Mouse (Mus musculus): ENCODE results near the gene Ccl9. TPM values are rescaled to one million over a fixed set of nuclear protein-coding genes. Genes with fewer than 3 reads are reported as not detected.
"Not testable (repeated sequence)": the region's sequence is repeated elsewhere in the genome, so short reads cannot be mapped to it uniquely, and the experiment has no call there.

Gene Ccl9
- polyA plus RNA-seq, 1 experiment from 2014 or later, result 1.2 TPM

- H3K4me1 ChIP-seq (ENCODE audit: control insufficient read depth, insufficient read depth, low read length), result no peaks in the 10 kb centered on the region
- no peak overlapping the region for H3K27ac ChIP-seq (ENCODE audit: low read depth, low read length)
- H3K27me3 ChIP-seq (replicated peaks; ENCODE audit: control insufficient read depth, insufficient read depth, low read length), result no peaks in the 10 kb centered on the region
- no peaks in the 10 kb centered on the region for H3K36me3 ChIP-seq (ENCODE audit: control insufficient read depth, insufficient read depth, low read length)
- no peak overlapping the region for H3K4me3 ChIP-seq (ENCODE audit: low read depth, low read length)
- DNase-seq (ENCODE audit: low spot score) (no peak), ATAC-seq (no peak; the same call in 1 of the 2 replicates)
- no peaks in the 10 kb centered on the region for H3K9me3 ChIP-seq (replicated peaks; ENCODE audit: control insufficient read depth, low read length)
- WGBS, result 26% methylated on average over 10 of the region's 10 CpGs
- no peak overlapping the region for H3K9ac ChIP-seq (ENCODE audit: low read length)
- no peak overlapping the region for H3K4me2 ChIP-seq (ENCODE audit: low read length)
Measured at GRCm38 (mm10) chr11:83557074-83557473, 21.4 kb downstream of the Ccl9 start.

- 26% methylated on average over 8 of the region's 8 CpGs for WGBS
- Histone ChIP-seq H3K27me3 (replicated peaks; ENCODE audit: control insufficient read depth, insufficient read depth, low read length) (no peaks in the 10 kb centered on the region), H3K36me3 (ENCODE audit: control insufficient read depth, insufficient read depth, low read length) (no peaks in the 10 kb centered on the region), H3K9ac (ENCODE audit: low read length) (no peak overlapping the region), H3K4me1 (ENCODE audit: control insufficient read depth, insufficient read depth, low read length) (no peaks in the 10 kb centered on the region), H3K9me3 (replicated peaks; ENCODE audit: control insufficient read depth, low read length) (no peaks in the 10 kb centered on the region), H3K4me3 (ENCODE audit: low read depth, low read length) (no peak overlapping the region), H3K4me2 (ENCODE audit: low read length) (no peak overlapping the region), H3K27ac (ENCODE audit: low read depth, low read length) (no peak overlapping the region)
- peak; percentile 63 for ATAC-seq
- DNase-seq (ENCODE audit: low spot score), result peak; percentile 93
Measured at GRCm38 (mm10) chr11:83556085-83556781, 22.2 kb downstream of the Ccl9 start.

- H3K4me2 ChIP-seq (ENCODE audit: low read length), result no peak overlapping the region
- H3K27ac ChIP-seq (ENCODE audit: low read depth, low read length), result no peak overlapping the region
- 90% methylated on average over 5 of the region's 5 CpGs for whole genome bisulfite sequencing
- H3K9me3 ChIP-seq (replicated peaks; ENCODE audit: control insufficient read depth, low read length), result no peaks in the 10 kb centered on the region
- H3K36me3 ChIP-seq (ENCODE audit: control insufficient read depth, insufficient read depth, low read length), result no peaks in the 10 kb centered on the region
- no peak overlapping the region for H3K4me3 ChIP-seq (ENCODE audit: low read depth, low read length)
- ATAC-seq (no peak), DNase-seq (ENCODE audit: low spot score) (no peak)
- no peaks in the 10 kb centered on the region for H3K4me1 ChIP-seq (ENCODE audit: control insufficient read depth, insufficient read depth, low read length)
- no peaks in the 10 kb centered on the region for H3K27me3 ChIP-seq (replicated peaks; ENCODE audit: control insufficient read depth, insufficient read depth, low read length)
- no peak overlapping the region for H3K9ac ChIP-seq (ENCODE audit: low read length)
Measured at GRCm38 (mm10) chr11:83551668-83552067, 26.8 kb downstream of the Ccl9 start.

- H3K4me3 ChIP-seq (ENCODE audit: low read depth, low read length); DNase-seq (ENCODE audit: low spot score); H3K27me3 ChIP-seq (replicated peaks; ENCODE audit: control insufficient read depth, insufficient read depth, low read length); H3K9ac ChIP-seq (ENCODE audit: low read length); H3K4me2 ChIP-seq (ENCODE audit: low read length); H3K36me3 ChIP-seq (ENCODE audit: control insufficient read depth, insufficient read depth, low read length); H3K9me3 ChIP-seq (replicated peaks; ENCODE audit: control insufficient read depth, low read length); H3K27ac ChIP-seq (ENCODE audit: low read depth, low read length); ATAC-seq; H3K4me1 ChIP-seq (ENCODE audit: control insufficient read depth, insufficient read depth, low read length): not testable (repeated sequence)
- 92% methylated on average over 7 of the region's 7 CpGs for WGBS
Measured at GRCm38 (mm10) chr11:83551037-83551436, 27.4 kb downstream of the Ccl9 start.

- no peak overlapping the region for H3K9ac ChIP-seq (ENCODE audit: low read length)
- no peaks in the 10 kb centered on the region for H3K27me3 ChIP-seq (replicated peaks; ENCODE audit: control insufficient read depth, insufficient read depth, low read length)
- H3K4me2 ChIP-seq (ENCODE audit: low read length), result no peak overlapping the region
- no peak overlapping the region for H3K4me3 ChIP-seq (ENCODE audit: low read depth, low read length)
- no peak for ATAC-seq
- WGBS, result 92% methylated on average over 5 of the region's 5 CpGs
- DNase-seq (ENCODE audit: low spot score), result no peak
- H3K36me3 ChIP-seq (ENCODE audit: control insufficient read depth, insufficient read depth, low read length), result no peaks in the 10 kb centered on the region
- no peaks in the 10 kb centered on the region for H3K9me3 ChIP-seq (replicated peaks; ENCODE audit: control insufficient read depth, low read length)
- H3K27ac ChIP-seq (ENCODE audit: low read depth, low read length), result no peak overlapping the region
- H3K4me1 ChIP-seq (ENCODE audit: control insufficient read depth, insufficient read depth, low read length), result no peaks in the 10 kb centered on the region
Measured at GRCm38 (mm10) chr11:83550186-83550632, 28.2 kb downstream of the Ccl9 start.

GRCm38 (mm10) chr11:83544214-83544613 lies 34.2 kb downstream of the Ccl9 start:
- Histone ChIP-seq H3K9me3 (replicated peaks; ENCODE audit: control insufficient read depth, low read length) (no peaks in the 10 kb centered on the region), H3K4me3 (ENCODE audit: low read depth, low read length) (no peak overlapping the region), H3K27me3 (replicated peaks; ENCODE audit: control insufficient read depth, insufficient read depth, low read length) (no peaks in the 10 kb centered on the region), H3K9ac (ENCODE audit: low read length) (no peak overlapping the region), H3K4me2 (ENCODE audit: low read length) (no peak overlapping the region), H3K36me3 (ENCODE audit: control insufficient read depth, insufficient read depth, low read length) (no peaks in the 10 kb centered on the region), H3K4me1 (ENCODE audit: control insufficient read depth, insufficient read depth, low read length) (no peaks in the 10 kb centered on the region), H3K27ac (ENCODE audit: low read depth, low read length) (no peak overlapping the region)
- no peak for DNase-seq (ENCODE audit: low spot score)
- 80% methylated on average over 3 of the region's 3 CpGs for WGBS
- no peak for ATAC-seq

- no peaks in the 10 kb centered on the region for H3K4me1 ChIP-seq (ENCODE audit: control insufficient read depth, insufficient read depth, low read length)
- ATAC-seq (no peak), DNase-seq (ENCODE audit: low spot score) (no peak)
- no peaks in the 10 kb centered on the region for H3K36me3 ChIP-seq (ENCODE audit: control insufficient read depth, insufficient read depth, low read length)
- no peaks in the 10 kb centered on the region for H3K27me3 ChIP-seq (replicated peaks; ENCODE audit: control insufficient read depth, insufficient read depth, low read length)
- H3K27ac ChIP-seq (ENCODE audit: low read depth, low read length), result no peak overlapping the region
- H3K9me3 ChIP-seq (replicated peaks; ENCODE audit: control insufficient read depth, low read length), result no peaks in the 10 kb centered on the region
- H3K4me3 ChIP-seq (ENCODE audit: low read depth, low read length), result no peak overlapping the region
- H3K4me2 ChIP-seq (ENCODE audit: low read length), result no peak overlapping the region
- 91% methylated on average over 3 of the region's 3 CpGs for WGBS
- no peak overlapping the region for H3K9ac ChIP-seq (ENCODE audit: low read length)
Measured at GRCm38 (mm10) chr11:83541415-83541814, 37.0 kb downstream of the Ccl9 start.

GRCm38 (mm10) chr11:83540931-83541330 lies 37.5 kb downstream of the Ccl9 start:
- Histone ChIP-seq H3K4me2 (ENCODE audit: low read length) (no peak overlapping the region), H3K27ac (ENCODE audit: low read depth, low read length) (no peak overlapping the region), H3K9ac (ENCODE audit: low read length) (no peak overlapping the region), H3K27me3 (replicated peaks; ENCODE audit: control insufficient read depth, insufficient read depth, low read length) (no peaks in the 10 kb centered on the region), H3K4me3 (ENCODE audit: low read depth, low read length) (no peak overlapping the region), H3K4me1 (ENCODE audit: control insufficient read depth, insufficient read depth, low read length) (no peaks in the 10 kb centered on the region), H3K9me3 (replicated peaks; ENCODE audit: control insufficient read depth, low read length) (no peaks in the 10 kb centered on the region), H3K36me3 (ENCODE audit: control insufficient read depth, insufficient read depth, low read length) (no peaks in the 10 kb centered on the region)
- ATAC-seq, result no peak
- 85% methylated on average over 2 of the region's 2 CpGs for WGBS
- no peak for DNase-seq (ENCODE audit: low spot score)

GRCm38 (mm10) chr11:83538705-83539314 lies 39.6 kb downstream of the Ccl9 start:
- ATAC-seq (no peak), DNase-seq (ENCODE audit: low spot score) (no peak)
- Histone ChIP-seq H3K4me1 (ENCODE audit: control insufficient read depth, insufficient read depth, low read length) (peaks cover 5% of the 10 kb centered on the region; the same call in 1 of the 2 replicates), H3K27me3 (replicated peaks; ENCODE audit: control insufficient read depth, insufficient read depth, low read length) (no peaks in the 10 kb centered on the region), H3K4me2 (ENCODE audit: low read length) (no peak overlapping the region), H3K36me3 (ENCODE audit: control insufficient read depth, insufficient read depth, low read length) (no peaks in the 10 kb centered on the region), H3K4me3 (ENCODE audit: low read depth, low read length) (no peak overlapping the region), H3K9ac (ENCODE audit: low read length) (no peak overlapping the region), H3K9me3 (replicated peaks; ENCODE audit: control insufficient read depth, low read length) (no peaks in the 10 kb centered on the region), H3K27ac (ENCODE audit: low read depth, low read length) (no peak overlapping the region)
- whole genome bisulfite sequencing, result 82% methylated on average over 3 of the region's 3 CpGs

Measured in forebrain, embryonic 14.5 days (tissue).